Mouse (Mus musculus): ENCODE measurements at regions not wholly inside any gene's neighbourhood (a gene's known extent, or its start where the extent isn't known, plus 50 kb on each side); places are given as distances from the start of the nearest gene placed in this dataset.

GRCm38 (mm10) chr8:98955803-98956202 lies 460.5 kb downstream of the Cdh8 start:
- Histone ChIP-seq H3K4me1 (replicated peaks) (no peaks in the 10 kb centered on the region), H3K27ac (replicated peaks) (no peak overlapping the region), H3K9ac (no peak overlapping the region), H3K36me3 (no peaks in the 10 kb centered on the region), H3K27me3 (no peaks in the 10 kb centered on the region), H3K4me3 (no peak overlapping the region), H3K9me3 (no peaks in the 10 kb centered on the region), H3K4me2 (no peak overlapping the region)
- WGBS, result 39% methylated on average over 4 of the region's 4 CpGs
- no peak for ATAC-seq (ENCODE audit: low FRiP score, low read depth)

- Histone ChIP-seq H3K27me3 (no peaks in the 10 kb centered on the region), H3K9me3 (no peaks in the 10 kb centered on the region)
- 56% methylated on average over 3 of the region's 3 CpGs for WGBS
These were observed 503.0 kb downstream of the Cdh8 start for GRCm38 (mm10) chr8:98913159-98913777.

GRCm38 (mm10) chr8:98893331-98893730 lies 522.9 kb downstream of the Cdh8 start:
- no peaks in the 10 kb centered on the region for H3K36me3 ChIP-seq
- 90% methylated on average over 4 of the region's 4 CpGs for WGBS

More at GRCm38 (mm10) chr8:98913159-98913777, 503.0 kb downstream of the Cdh8 start:
- H3K9ac ChIP-seq, result no peak overlapping the region
- no peaks in the 10 kb centered on the region for H3K4me1 ChIP-seq (replicated peaks)
- no peak overlapping the region for H3K27ac ChIP-seq (replicated peaks)
- H3K4me2 ChIP-seq, result no peak overlapping the region
- no peak overlapping the region for H3K4me3 ChIP-seq
- no peak for ATAC-seq (ENCODE audit: low FRiP score, low read depth)
- no peaks in the 10 kb centered on the region for H3K36me3 ChIP-seq

GRCm38 (mm10) chr8:98861664-98862306 lies 554.5 kb downstream of the Cdh8 start:
- Histone ChIP-seq H3K4me1 (replicated peaks) (no peaks in the 10 kb centered on the region), H3K9ac (no peak overlapping the region), H3K4me3 (no peak overlapping the region), H3K9me3 (no peaks in the 10 kb centered on the region), H3K27ac (replicated peaks) (no peak overlapping the region), H3K36me3 (no peaks in the 10 kb centered on the region), H3K27me3 (no peaks in the 10 kb centered on the region), H3K4me2 (no peak overlapping the region)
- whole genome bisulfite sequencing, result 68% methylated on average over 2 of the region's 2 CpGs
- ATAC-seq (ENCODE audit: low FRiP score, low read depth), result no peak

More at GRCm38 (mm10) chr8:98893331-98893730, 522.9 kb downstream of the Cdh8 start:
- Histone ChIP-seq H3K4me3 (no peak overlapping the region), H3K9ac (no peak overlapping the region), H3K27ac (replicated peaks) (no peak overlapping the region), H3K4me1 (replicated peaks) (no peaks in the 10 kb centered on the region), H3K4me2 (no peak overlapping the region), H3K9me3 (no peaks in the 10 kb centered on the region), H3K27me3 (no peaks in the 10 kb centered on the region)
- no peak for ATAC-seq (ENCODE audit: low FRiP score, low read depth)

GRCm38 (mm10) chr8:98861175-98861574 lies 555.1 kb downstream of the Cdh8 start:
- no peak overlapping the region for H3K4me2 ChIP-seq
- H3K36me3 ChIP-seq, result no peaks in the 10 kb centered on the region
- H3K27ac ChIP-seq (replicated peaks), result no peak overlapping the region
- ATAC-seq (ENCODE audit: low FRiP score, low read depth), result no peak
- H3K9ac ChIP-seq, result no peak overlapping the region
- no peaks in the 10 kb centered on the region for H3K4me1 ChIP-seq (replicated peaks)
- no peaks in the 10 kb centered on the region for H3K9me3 ChIP-seq
- WGBS, result 54% methylated on average over 4 of the region's 4 CpGs
- H3K27me3 ChIP-seq, result no peaks in the 10 kb centered on the region
- H3K4me3 ChIP-seq, result no peak overlapping the region

GRCm38 (mm10) chr8:98860416-98860815 lies 555.9 kb downstream of the Cdh8 start:
- Histone ChIP-seq H3K27me3 (no peaks in the 10 kb centered on the region), H3K9me3 (no peaks in the 10 kb centered on the region), H3K4me3 (no peak overlapping the region), H3K36me3 (no peaks in the 10 kb centered on the region), H3K27ac (replicated peaks) (no peak overlapping the region), H3K9ac (no peak overlapping the region), H3K4me2 (no peak overlapping the region), H3K4me1 (replicated peaks) (no peaks in the 10 kb centered on the region)
- no peak for ATAC-seq (ENCODE audit: low FRiP score, low read depth)
- 82% methylated on average over 5 of the region's 5 CpGs for WGBS

GRCm38 (mm10) chr8:98829515-98829914 lies 586.8 kb downstream of the Cdh8 start:
- 79% methylated on average over 5 of the region's 5 CpGs for WGBS
- Histone ChIP-seq H3K4me1 (replicated peaks) (no peaks in the 10 kb centered on the region), H3K4me2 (no peak overlapping the region), H3K4me3 (no peak overlapping the region), H3K27ac (replicated peaks) (no peak overlapping the region), H3K9ac (no peak overlapping the region), H3K27me3 (no peaks in the 10 kb centered on the region), H3K9me3 (no peaks in the 10 kb centered on the region), H3K36me3 (no peaks in the 10 kb centered on the region)
- ATAC-seq (ENCODE audit: low FRiP score, low read depth), result no peak

- no peak overlapping the region for H3K4me3 ChIP-seq
- WGBS, result 49% methylated on average over 4 of the region's 4 CpGs
- H3K27ac ChIP-seq (replicated peaks), result no peak overlapping the region
- H3K4me1 ChIP-seq (replicated peaks), result no peaks in the 10 kb centered on the region
- no peaks in the 10 kb centered on the region for H3K9me3 ChIP-seq
- H3K9ac ChIP-seq, result no peak overlapping the region
- H3K27me3 ChIP-seq, result no peaks in the 10 kb centered on the region
- no peaks in the 10 kb centered on the region for H3K36me3 ChIP-seq
- no peak overlapping the region for H3K4me2 ChIP-seq
- no peak for ATAC-seq (ENCODE audit: low FRiP score, low read depth)
These were observed 587.3 kb downstream of the Cdh8 start for GRCm38 (mm10) chr8:98829006-98829405.

GRCm38 (mm10) chr8:98811922-98812321 lies 604.3 kb downstream of the Cdh8 start:
- no peak for ATAC-seq (ENCODE audit: low FRiP score, low read depth)
- Histone ChIP-seq H3K4me2 (no peak overlapping the region), H3K27ac (replicated peaks) (no peak overlapping the region), H3K9ac (no peak overlapping the region), H3K9me3 (no peaks in the 10 kb centered on the region), H3K4me1 (replicated peaks) (no peaks in the 10 kb centered on the region), H3K36me3 (no peaks in the 10 kb centered on the region), H3K27me3 (no peaks in the 10 kb centered on the region), H3K4me3 (no peak overlapping the region)
- 75% methylated on average over 3 of the region's 3 CpGs for WGBS

- H3K4me3 ChIP-seq, result no peak overlapping the region
- no peaks in the 10 kb centered on the region for H3K27me3 ChIP-seq
- H3K36me3 ChIP-seq, result no peaks in the 10 kb centered on the region
- no peak overlapping the region for H3K27ac ChIP-seq (replicated peaks)
- H3K4me2 ChIP-seq, result no peak overlapping the region
- H3K4me1 ChIP-seq (replicated peaks), result no peaks in the 10 kb centered on the region
- 77% methylated on average over 2 of the region's 2 CpGs for WGBS
- ATAC-seq (ENCODE audit: low FRiP score, low read depth), result no peak
- H3K9me3 ChIP-seq, result no peaks in the 10 kb centered on the region
- no peak overlapping the region for H3K9ac ChIP-seq
These were observed 618.8 kb downstream of the Cdh8 start for GRCm38 (mm10) chr8:98797445-98797844.

- H3K4me1 ChIP-seq (replicated peaks), result no peaks in the 10 kb centered on the region
- no peak overlapping the region for H3K4me2 ChIP-seq
- H3K27me3 ChIP-seq, result no peaks in the 10 kb centered on the region
- H3K27ac ChIP-seq (replicated peaks), result no peak overlapping the region
- H3K4me3 ChIP-seq, result no peak overlapping the region
- H3K9me3 ChIP-seq, result no peaks in the 10 kb centered on the region
- H3K36me3 ChIP-seq, result no peaks in the 10 kb centered on the region
- H3K9ac ChIP-seq, result no peak overlapping the region
- no peak for ATAC-seq (ENCODE audit: low FRiP score, low read depth)
These were observed 649.2 kb downstream of the Cdh8 start for GRCm38 (mm10) chr8:98767036-98767435.

GRCm38 (mm10) chr8:98756596-98756995 lies 659.7 kb downstream of the Cdh8 start:
- H3K4me2 ChIP-seq, result no peak overlapping the region
- no peak for ATAC-seq (ENCODE audit: low FRiP score, low read depth)
- no peak overlapping the region for H3K27ac ChIP-seq (replicated peaks)
- no peaks in the 10 kb centered on the region for H3K27me3 ChIP-seq
- H3K9ac ChIP-seq, result no peak overlapping the region
- no peak overlapping the region for H3K4me3 ChIP-seq
- no peaks in the 10 kb centered on the region for H3K36me3 ChIP-seq
- H3K4me1 ChIP-seq (replicated peaks), result peaks cover 5% of the 10 kb centered on the region; the same call in 1 of the 2 replicates
- no peaks in the 10 kb centered on the region for H3K9me3 ChIP-seq

- WGBS, result 68% methylated on average over 2 of the region's 2 CpGs
- H3K36me3 ChIP-seq, result no peaks in the 10 kb centered on the region
- no peak overlapping the region for H3K9ac ChIP-seq
- peaks cover 5% of the 10 kb centered on the region; the same call in 1 of the 2 replicates for H3K4me1 ChIP-seq (replicated peaks)
- no peaks in the 10 kb centered on the region for H3K9me3 ChIP-seq
- ATAC-seq (ENCODE audit: low FRiP score, low read depth), result no peak
- no peak overlapping the region for H3K27ac ChIP-seq (replicated peaks)
- H3K27me3 ChIP-seq, result no peaks in the 10 kb centered on the region
- H3K4me2 ChIP-seq, result no peak overlapping the region
- H3K4me3 ChIP-seq, result no peak overlapping the region
These were observed 660.5 kb downstream of the Cdh8 start for GRCm38 (mm10) chr8:98755795-98756194.
